Mouse (Mus musculus) ZHBTc4 (cell line): ENCODE results near the gene Vwa5b2.

Experiments
- DNase-seq: peaks from one replicate; pipeline ENCODE4 v3.0.0-alpha.2; 2011; ENCODE audit warnings: low read depth, low spot score

Gene Vwa5b2

GRCm38 (mm10) chr16:20589366-20589938 lies at the start of gene Vwa5b2:
Vwa5b2 (plus strand) TSS chr16:20589471.
- DNase-seq = peak; percentile 26

- no peak for DNase-seq
Measured at GRCm38 (mm10) chr16:20539649-20540048, 49.6 kb upstream of the Vwa5b2 start.

GRCm38 (mm10) chr16:20540438-20540837 lies 48.8 kb upstream of the Vwa5b2 start:
- DNase-seq = no peak

GRCm38 (mm10) chr16:20545696-20546095 lies 43.6 kb upstream of the Vwa5b2 start:
- DNase-seq = no peak

GRCm38 (mm10) chr16:20547423-20547822 lies 41.8 kb upstream of the Vwa5b2 start:
- DNase-seq = peak; percentile 61

- peak; percentile 100 for DNase-seq
Measured at GRCm38 (mm10) chr16:20548096-20548948, 40.9 kb upstream of the Vwa5b2 start, which contains the start of gene Abcf3. Abcf3 (plus strand) TSS chr16:20548577.

- DNase-seq = no peak
Measured at GRCm38 (mm10) chr16:20549161-20549560, 40.1 kb upstream of the Vwa5b2 start.

GRCm38 (mm10) chr16:20551691-20552090 lies 37.6 kb upstream of the Vwa5b2 start:
- no peak for DNase-seq

GRCm38 (mm10) chr16:20552594-20552993 lies 36.7 kb upstream of the Vwa5b2 start:
- DNase-seq = no peak

- no peak for DNase-seq
Measured at GRCm38 (mm10) chr16:20555000-20555399, 34.3 kb upstream of the Vwa5b2 start.

GRCm38 (mm10) chr16:20557381-20557780 lies 31.9 kb upstream of the Vwa5b2 start:
- peak; percentile 55 for DNase-seq

GRCm38 (mm10) chr16:20565075-20565474 lies 24.2 kb upstream of the Vwa5b2 start:
- DNase-seq = no peak

GRCm38 (mm10) chr16:20589939-20590679 lies 838 bp downstream of the Vwa5b2 start:
- peak; percentile 62 for DNase-seq

GRCm38 (mm10) chr16:20590680-20591038 lies 1.4 kb downstream of the Vwa5b2 start:
- DNase-seq = no peak

- DNase-seq = peak; percentile 62
Measured at GRCm38 (mm10) chr16:20591076-20591705, 1.9 kb downstream of the Vwa5b2 start.

- DNase-seq = no peak
Measured at GRCm38 (mm10) chr16:20595060-20595673, 5.9 kb downstream of the Vwa5b2 start.

GRCm38 (mm10) chr16:20595737-20596136 lies 6.5 kb downstream of the Vwa5b2 start:
- no peak for DNase-seq

GRCm38 (mm10) chr16:20596687-20597441 lies 7.6 kb downstream of the Vwa5b2 start:
- no peak for DNase-seq

GRCm38 (mm10) chr16:20600511-20600910 lies 11.2 kb downstream of the Vwa5b2 start:
- peak; percentile 32 for DNase-seq

GRCm38 (mm10) chr16:20604705-20605104 lies 15.4 kb downstream of the Vwa5b2 start:
- DNase-seq = no peak
